Mouse (Mus musculus) gastrocnemius, adult 18-20 months (tissue): Measurements from ENCODE around the gene Tmem50b. TPM values are rescaled to one million over a fixed set of nuclear protein-coding genes. Genes with fewer than 3 reads are reported as not detected.

Source experiments
- DNase-seq: peaks from one replicate; pipeline ENCODE4 v3.0.0; 2021; ENCODE audit warnings: low spot score
- total RNA-seq, 2 experiments: library from RNA; stranded (reverse); gene quantifications; 2 replicates each; pipeline ENCODE4 v1.2.3; 2021

The Tmem50b gene
- total RNA-seq, 2 experiments from 2014 or later, result 13.1 to 15.1 TPM

- no peak for DNase-seq
Measured at GRCm38 (mm10) chr16:91566002-91566401, 31.6 kb downstream of the Tmem50b start.

- DNase-seq, result no peak
Measured at GRCm38 (mm10) chr16:91565292-91565951, 32.2 kb downstream of the Tmem50b start.

- no peak for DNase-seq
Measured at GRCm38 (mm10) chr16:91564580-91565291, 32.9 kb downstream of the Tmem50b start.

- DNase-seq, result no peak
Measured at GRCm38 (mm10) chr16:91561541-91562457, 35.8 kb downstream of the Tmem50b start.

- peak; percentile 32 for DNase-seq
Measured at GRCm38 (mm10) chr16:91561099-91561498, 36.5 kb downstream of the Tmem50b start.

GRCm38 (mm10) chr16:91557693-91558092 lies 39.9 kb downstream of the Tmem50b start:
- DNase-seq, result peak; percentile 70

GRCm38 (mm10) chr16:91557214-91557613 lies 40.4 kb downstream of the Tmem50b start:
- peak; percentile 8 for DNase-seq

- no peak for DNase-seq
Measured at GRCm38 (mm10) chr16:91556659-91557058, 40.9 kb downstream of the Tmem50b start.

GRCm38 (mm10) chr16:91555017-91555605 lies 42.5 kb downstream of the Tmem50b start:
- DNase-seq, result no peak

- DNase-seq, result no peak
Measured at GRCm38 (mm10) chr16:91553625-91554024, 44.0 kb downstream of the Tmem50b start.

- DNase-seq, result no peak
Measured at GRCm38 (mm10) chr16:91552072-91552471, 45.5 kb downstream of the Tmem50b start.

- DNase-seq, result peak; percentile 46
Measured at GRCm38 (mm10) chr16:91551081-91551524, 46.5 kb downstream of the Tmem50b start.

GRCm38 (mm10) chr16:91549616-91550015 lies 48.0 kb downstream of the Tmem50b start:
- DNase-seq, result no peak

- no peak for DNase-seq
Measured at GRCm38 (mm10) chr16:91548996-91549395, 48.6 kb downstream of the Tmem50b start.

- no peak for DNase-seq
Measured at GRCm38 (mm10) chr16:91548586-91548985, 49.0 kb downstream of the Tmem50b start.

- DNase-seq, result no peak
Measured at GRCm38 (mm10) chr16:91547974-91548373, 49.6 kb downstream of the Tmem50b start.

- peak; percentile 55 for DNase-seq
Measured at GRCm38 (mm10) chr16:91546836-91547741, 50.5 kb downstream of the Tmem50b start, which contains the start of gene Ifngr2. Ifngr2 (plus strand) TSS chr16:91547072.

- peak; percentile 32 for DNase-seq
Measured at GRCm38 (mm10) chr16:91546391-91546835, 51.2 kb downstream of the Tmem50b start.

- no peak for DNase-seq
Measured at GRCm38 (mm10) chr16:91545597-91546281, 51.9 kb downstream of the Tmem50b start.

- DNase-seq, result no peak
Measured at GRCm38 (mm10) chr16:91543619-91544018, 54.0 kb downstream of the Tmem50b start.
